ENCODE assay signal across 13 mouse cellular contexts in genomic region chr12:108706129-108706528, GRCm38 (mm10). TPM values are rescaled to one million over a fixed set of nuclear protein-coding genes. Genes with fewer than 3 reads are reported as not detected.
A peak's percentile ranks its signal among the peaks of the same experiment; 100 is the strongest.
DNase-seq lines count a peak whose midpoint lies in the region; ATAC-seq and TF ChIP-seq lines count a peak whose summit lies in the region.
"Had no signal": no experiment of that assay in that cellular context is flagged by ENCODE, and none has a peak within 500 bp of the region (broad histone marks: within the 10 kb centered on the region; RNA-seq: fewer than 3 reads in every experiment).

No protein-coding gene starts in this region.

- no peaks in the 10 kb centered on the region for H3K9me3 ChIP-seq in lung, postnatal 0 days (ENCODE audit: low read length)
- H3K9me3 ChIP-seq in hindbrain, embryonic 10.5 days: no peaks in the 10 kb centered on the region
- H3K9me3 ChIP-seq: heart, embryonic 15.5 days; limb, embryonic 15.5 days had no signal

- H3K36me3 ChIP-seq in heart, adult 2 months (ENCODE audit: control insufficient read depth, insufficient read depth, low read length): no peaks in the 10 kb centered on the region
- H3K36me3 ChIP-seq in lung, postnatal 0 days (ENCODE audit: insufficient read depth, low read length): no peaks in the 10 kb centered on the region
- no peaks in the 10 kb centered on the region for H3K36me3 ChIP-seq in hindbrain, embryonic 10.5 days
- H3K36me3 ChIP-seq: heart, embryonic 15.5 days; limb, embryonic 15.5 days had no signal

- H3K79me2 ChIP-seq in heart, adult 2 months (replicated peaks; ENCODE audit: control insufficient read depth, insufficient read depth, low read length): no peaks in the 10 kb centered on the region

- H3K9ac ChIP-seq in heart, adult 2 months (ENCODE audit: low read depth, low read length): no peak overlapping the region
- H3K9ac ChIP-seq in lung, postnatal 0 days (replicated peaks; ENCODE audit: low read depth): no peak overlapping the region
- H3K9ac ChIP-seq: heart, embryonic 15.5 days; limb, embryonic 15.5 days had no signal

- DNase-seq in heart, adult 2 months: peak in 1 of 2 experiments; percentile 5
- no peak for DNase-seq in heart, adult 9 months (ENCODE audit: low spot score in 2 of 2)
- peak; percentile 63 for DNase-seq in lung, postnatal 0 days (ENCODE audit: low spot score)
- no peak for DNase-seq in lung, postnatal 10 days
- DNase-seq in MN1 (ENCODE audit: low spot score): peak; percentile 10
- DNase-seq in naive thymus-derived CD4-positive, alpha-beta T cell, adult 2 months (ENCODE audit: low read depth): peak; percentile 60
- DNase-seq in spleen, postnatal 4 days (ENCODE audit: low spot score in 2 of 2): no peak
- no peak for DNase-seq in hindbrain, embryonic 10.5 days (ENCODE audit: low spot score)
- DNase-seq: cerebellum, adult 11 months; kidney, postnatal 4 days had no signal

- peaks cover 7% of the 10 kb centered on the region for H3K27me3 ChIP-seq in heart, adult 2 months (ENCODE audit: control insufficient read depth, insufficient read depth, low read length)
- H3K27me3 ChIP-seq in lung, postnatal 0 days (replicated peaks; ENCODE audit: insufficient read depth, low read length): peaks cover 16% of the 10 kb centered on the region
- H3K27me3 ChIP-seq in hindbrain, embryonic 10.5 days (ENCODE audit: insufficient read depth, poor library complexity, severe bottlenecking): peaks cover 40% of the 10 kb centered on the region

- 44% methylated on average over 7 of the region's 7 CpGs for WGBS in heart, adult 2 months
- WGBS in lung, postnatal 0 days: 44% methylated on average over 7 of the region's 7 CpGs
- WGBS in hindbrain, embryonic 10.5 days: 50% methylated on average over 7 of the region's 7 CpGs

- TF ChIP-seq CTCF in heart, adult 2 months (IDR thresholded peaks at IDR 0.05): peak; percentile 61
- peak; percentile 64 for TF ChIP-seq CTCF in lung, postnatal 0 days (IDR thresholded peaks at IDR 0.05)

- TF ChIP-seq POLR2A in heart, adult 2 months (IDR thresholded peaks at IDR 0.05; ENCODE audit: insufficient read depth, low read depth, low read length): no peak

- H3K4me2 ChIP-seq in lung, postnatal 0 days (replicated peaks; ENCODE audit: low read depth, low read length): no peak overlapping the region
- H3K4me2 ChIP-seq: heart, embryonic 15.5 days; limb, embryonic 15.5 days had no signal

- TF ChIP-seq EP300 in heart, adult 2 months (IDR thresholded peaks at IDR 0.05; ENCODE audit: insufficient read depth, low read depth, low read length): no peak
- TF ChIP-seq EP300 in lung, postnatal 0 days (IDR thresholded peaks at IDR 0.05): no peak

- ATAC-seq in lung, postnatal 0 days: no peak

- no peaks in the 10 kb centered on the region for H3K4me1 ChIP-seq in heart, adult 2 months (ENCODE audit: control insufficient read depth, insufficient read depth, low read length)
- H3K4me1 ChIP-seq in lung, postnatal 0 days (ENCODE audit: insufficient read depth, low read depth, low read length): no peaks in the 10 kb centered on the region; the same call in 1 of the 2 replicates
- peaks cover 11% of the 10 kb centered on the region for H3K4me1 ChIP-seq in hindbrain, embryonic 10.5 days (replicated peaks)

- no peak overlapping the region for H3K4me3 ChIP-seq in heart, adult 2 months
- no peak overlapping the region for H3K4me3 ChIP-seq in lung, postnatal 0 days (ENCODE audit: low read depth, low read length)
- no peak overlapping the region for H3K4me3 ChIP-seq in hindbrain, embryonic 10.5 days
- H3K4me3 ChIP-seq: heart, embryonic 15.5 days; limb, embryonic 15.5 days; myocyte had no signal

- no peak overlapping the region for H3K27ac ChIP-seq in heart, adult 2 months
- no peak overlapping the region for H3K27ac ChIP-seq in lung, postnatal 0 days (ENCODE audit: low read length)
- no peak overlapping the region for H3K27ac ChIP-seq in hindbrain, embryonic 10.5 days
- H3K27ac ChIP-seq: heart, embryonic 15.5 days; limb, embryonic 15.5 days had no signal

- intact Hi-C loops in heart, adult 2 months (cut with DNase I): no loop called here

RNA-seq across cellular contexts. Expression of gene Degs2, which starts 4.0 kb away (rescaled TPM):
- under 1 TPM; 0.50 to 0.55 TPM for total RNA-seq in heart, adult 2 months (2021)
- 1.00 TPM in 2 replicates for polyA plus RNA-seq in heart, adult 2 months (2012; rRNA removed)
- polyA plus RNA-seq in lung, postnatal 0 days (2015; fragmentation: Nextera tagmentation; extraction: Ambion mirVana): 0.74 and 0.75 TPM in 2 replicates
- 1.6 and 2.1 TPM in 2 replicates for polyA plus RNA-seq in hindbrain, embryonic 10.5 days (2016; fragmentation: Nextera tagmentation; extraction: Ambion mirVana)

Comparison
In these comparisons a context has a peak if more than half of its experiments do, and no peak if none do; other contexts are left out.
1. DNase-seq: peak in lung, postnatal 0 days (single experiment), MN1 (single experiment) and naive thymus-derived CD4-positive, alpha-beta T cell, adult 2 months (single experiment); none in heart, adult 9 months (0 of 2), lung, postnatal 10 days (single experiment), spleen, postnatal 4 days (0 of 2) and hindbrain, embryonic 10.5 days (single experiment).